Mouse (Mus musculus) layer of hippocampus, adult 2 months (tissue): Measurements from ENCODE around the gene Kcna7. TPM values are rescaled to one million over a fixed set of nuclear protein-coding genes. Genes with fewer than 3 reads are reported as not detected.
"Not testable (repeated sequence)": the region's sequence is repeated elsewhere in the genome, so short reads cannot be mapped to it uniquely, and the experiment has no call there.

Experiments used
- DNase-seq, 2 experiments: peaks; one replicate each; pipeline ENCODE4 v3.0.0; 2022; ENCODE audit warnings: low spot score in 2 of 2
- H3K27ac ChIP-seq: fragments of 200-600 bp; 2 replicates; pipeline ENCODE4 v1.8.1; 2022
- H3K4me3 ChIP-seq: fragments of 200-600 bp; 2 replicates; pipeline ENCODE4 v1.8.1; 2022; ENCODE audit warnings: mild to moderate bottlenecking
- CTCF ChIP-seq: fragments of 200-600 bp; conservative IDR thresholded peaks from 2 replicates; pipeline ENCODE4 v1.8.1; 2022; ENCODE audit warnings: antibody characterized with exemption, mild to moderate bottlenecking, moderate library complexity
- total RNA-seq, 2 experiments: library from RNA; stranded (reverse); gene quantifications; 2 replicates each; pipeline ENCODE4 v1.2.3; 2021

Gene Kcna7
- total RNA-seq, 2 experiments from 2014 or later: not detected

DNA sequence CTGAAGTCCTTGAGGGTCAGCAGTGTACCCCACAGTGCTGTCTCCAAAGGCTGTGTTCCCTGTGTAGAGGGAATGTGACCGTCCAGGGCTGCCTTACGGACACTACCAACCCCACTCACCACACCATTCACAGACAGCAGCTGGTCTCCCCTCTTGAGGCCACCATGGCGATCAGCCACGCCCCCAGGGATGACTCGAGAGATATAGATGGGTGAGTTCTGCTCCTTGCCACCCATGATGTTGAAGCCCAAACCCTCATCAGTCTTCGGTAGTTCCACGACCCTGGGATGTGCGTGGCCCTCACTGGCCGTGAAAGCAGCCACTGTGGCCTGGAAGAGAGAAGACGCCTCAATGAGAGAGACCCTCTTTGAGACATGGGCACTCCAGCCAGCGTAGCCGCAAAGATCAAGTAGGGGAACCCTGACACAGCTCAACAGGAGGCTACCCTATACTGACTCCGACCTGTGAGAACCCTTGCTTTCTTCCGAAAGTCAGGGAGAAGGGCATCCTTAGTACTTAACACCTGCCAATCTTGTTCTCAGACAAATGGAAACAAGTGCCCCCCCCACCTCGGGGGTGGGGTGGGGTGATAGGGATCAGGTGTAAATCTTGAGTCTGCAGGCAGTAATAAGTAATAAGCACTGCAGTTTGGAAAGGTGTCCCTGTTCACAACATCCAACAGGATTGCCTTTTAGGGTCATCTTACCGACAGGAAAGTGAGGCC lies 36.3 kb upstream of the Kcna7 start:
- TF ChIP-seq CTCF: no peak
- H3K27ac ChIP-seq: peak overlapping the region; percentile 96
- H3K4me3 ChIP-seq: peak overlapping the region; percentile 88
- DNase-seq: no peak

- TF ChIP-seq CTCF: no peak
- peak overlapping the region; percentile 96 for H3K27ac ChIP-seq
- peak overlapping the region; percentile 88 for H3K4me3 ChIP-seq
- DNase-seq: no peak
Measured at GRCm38 (mm10) chr7:45369836-45370474, 35.5 kb upstream of the Kcna7 start.

GRCm38 (mm10) chr7:45370475-45371311 lies 34.8 kb upstream of the Kcna7 start, which contains the start of gene Lin7b:
TSS of gene Lin7b (minus strand) at chr7:45370583.
- peak; percentile 93 to 95 for DNase-seq
- H3K27ac ChIP-seq: peak within 1 kb of the TSS; percentile 96
- peak; percentile 63 for TF ChIP-seq CTCF
- peak within 1 kb of the TSS; percentile 88 for H3K4me3 ChIP-seq

DNA sequence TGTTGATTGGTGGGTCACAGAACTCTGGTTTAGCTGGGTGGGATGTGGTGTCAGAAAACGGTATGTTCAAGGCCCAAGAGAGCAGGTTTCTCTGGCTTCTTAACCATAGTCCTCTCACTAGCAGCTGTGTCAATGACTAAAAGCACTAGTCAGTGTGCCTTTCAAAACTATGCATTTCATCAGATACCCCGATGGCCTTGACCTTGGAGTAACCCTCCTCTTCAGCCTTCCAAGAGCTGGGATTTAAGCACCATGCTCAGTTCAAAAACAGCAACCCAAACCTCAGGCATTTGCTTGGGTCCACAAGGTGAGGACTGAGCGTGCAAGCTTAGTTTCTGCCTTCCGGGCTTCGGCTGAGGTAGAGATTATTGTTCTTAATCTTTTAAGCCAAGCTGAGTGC lies 33.1 kb upstream of the Kcna7 start:
- no peak for DNase-seq
- H3K4me3 ChIP-seq: no peak overlapping the region
- H3K27ac ChIP-seq: no peak overlapping the region
- TF ChIP-seq CTCF: no peak

DNA sequence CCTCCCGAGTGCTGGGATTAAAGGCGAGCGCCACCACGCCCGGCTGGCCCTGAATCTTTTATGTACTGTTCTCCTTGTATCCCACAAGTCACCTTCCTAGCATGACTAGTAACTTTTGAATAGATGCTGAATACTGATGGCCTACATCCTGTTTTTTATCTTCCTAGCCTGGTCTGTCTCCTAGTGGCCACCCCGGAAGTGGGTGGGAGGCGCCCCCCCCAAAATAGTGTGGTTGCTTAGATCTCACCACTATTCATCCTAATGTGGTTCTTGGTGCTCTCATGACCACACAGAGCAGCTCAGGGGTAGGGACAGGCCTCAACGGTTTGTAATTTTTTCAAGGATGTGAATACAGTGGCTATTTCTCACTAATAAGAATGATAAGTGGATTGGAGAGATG lies 30.8 kb upstream of the Kcna7 start:
- Histone ChIP-seq H3K27ac (no peak overlapping the region), H3K4me3 (no peak overlapping the region)
- no peak for TF ChIP-seq CTCF
- no peak for DNase-seq

- TF ChIP-seq CTCF: no peak
- H3K27ac ChIP-seq: no peak overlapping the region
- no peak overlapping the region for H3K4me3 ChIP-seq
- peak in 1 of 2 experiments; percentile 40 for DNase-seq
Measured at GRCm38 (mm10) chr7:45376057-45376456, 29.4 kb upstream of the Kcna7 start.

- Histone ChIP-seq H3K4me3 (no peak overlapping the region), H3K27ac (no peak overlapping the region)
- DNase-seq: no peak
- TF ChIP-seq CTCF: peak; percentile 56
Measured at GRCm38 (mm10) chr7:45386077-45386476, 19.4 kb upstream of the Kcna7 start.

GRCm38 (mm10) chr7:45395129-45395541 lies 10.3 kb upstream of the Kcna7 start:
- H3K4me3 ChIP-seq: peak overlapping the region; percentile 79
- no peak for TF ChIP-seq CTCF
- H3K27ac ChIP-seq: peak overlapping the region; percentile 98
- DNase-seq: peak in 1 of 2 experiments; percentile 76

- H3K4me3 ChIP-seq: peak within 1 kb of the TSS; percentile 79
- H3K27ac ChIP-seq: peak within 1 kb of the TSS; percentile 98
- TF ChIP-seq CTCF: no peak
- DNase-seq: peak; percentile 100
Measured at GRCm38 (mm10) chr7:45395578-45396336, 9.7 kb upstream of the Kcna7 start, which contains the start of gene Snrnp70. TSS of gene Snrnp70 (minus strand) at chr7:45395742.

DNA sequence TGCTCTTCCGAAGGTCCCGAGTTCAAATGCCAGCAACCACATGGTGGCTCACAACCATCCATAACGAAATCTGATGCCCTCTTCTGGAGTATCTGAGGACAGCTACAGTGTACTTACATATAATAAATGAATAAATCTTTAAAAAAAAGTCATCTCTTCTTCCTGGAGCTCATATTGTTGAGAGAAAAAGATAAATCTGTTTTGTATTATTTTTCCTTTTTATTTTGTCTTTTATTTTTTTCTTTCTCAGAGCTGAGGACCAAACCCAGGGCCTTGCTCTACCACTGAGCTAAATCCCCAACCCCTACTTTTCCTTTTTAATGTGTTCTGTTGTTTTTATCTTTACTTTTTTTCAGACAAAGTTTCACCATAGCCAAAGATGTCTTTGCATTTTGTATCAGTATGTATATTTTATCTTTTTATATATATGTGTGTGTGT lies 9.1 kb upstream of the Kcna7 start:
- peak overlapping the region; percentile 62 for H3K4me3 ChIP-seq
- H3K27ac ChIP-seq: peak overlapping the region; percentile 90
- TF ChIP-seq CTCF: peak; percentile 67
- DNase-seq: not testable (repeated sequence)

DNA sequence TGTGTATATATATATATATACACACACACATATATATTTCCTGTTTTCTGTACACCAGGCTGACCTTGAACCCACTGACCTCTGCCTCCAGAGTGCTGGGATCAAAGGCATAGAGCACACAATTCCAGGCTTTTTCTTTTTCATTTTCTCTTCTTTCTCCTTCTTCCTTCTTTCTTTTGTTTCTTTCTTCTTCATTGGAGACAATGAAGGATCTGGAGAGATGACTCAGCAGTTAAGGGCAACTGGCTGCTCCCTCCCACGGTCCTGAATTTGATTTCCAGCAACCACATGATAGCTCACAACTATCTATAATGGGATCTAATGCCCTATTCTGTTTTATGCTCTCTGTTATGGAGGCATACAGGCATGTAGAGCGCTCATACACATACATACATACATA lies 8.7 kb upstream of the Kcna7 start:
- no peak for DNase-seq
- Histone ChIP-seq H3K4me3 (no peak overlapping the region), H3K27ac (no peak overlapping the region)
- TF ChIP-seq CTCF: no peak

- no peak for TF ChIP-seq CTCF
- no peak for DNase-seq
Measured at GRCm38 (mm10) chr7:45401521-45402085, 3.9 kb upstream of the Kcna7 start.

More at GRCm38 (mm10) chr7:45401521-45402085, 3.9 kb upstream of the Kcna7 start:
- Histone ChIP-seq H3K4me3 (no peak overlapping the region), H3K27ac (no peak overlapping the region)
